In the genomic region with DNA sequence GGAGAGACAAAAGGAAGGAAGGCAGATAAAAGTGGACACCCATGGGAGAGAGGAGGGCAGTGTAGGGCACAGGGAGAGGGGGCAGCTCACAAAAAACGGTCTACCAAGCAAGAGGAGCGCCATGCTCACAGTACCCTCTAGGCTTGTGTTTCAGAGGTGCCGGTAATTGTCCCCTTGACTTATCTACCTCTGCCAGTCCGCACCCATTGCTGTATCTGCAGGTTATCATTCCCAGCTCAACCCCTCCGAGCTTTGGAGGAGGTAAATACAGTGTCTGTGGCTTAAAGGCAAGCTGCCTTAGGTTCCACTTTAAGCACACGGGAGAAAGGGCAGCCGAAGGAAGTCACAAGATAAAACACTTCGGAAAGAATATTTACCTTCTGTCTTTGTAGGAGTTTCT, we compare ENCODE assay signal across 24 mouse cellular contexts. TPM values are rescaled to one million over a fixed set of nuclear protein-coding genes. Genes with fewer than 3 reads are reported as not detected.
DNase-seq lines count a peak whose midpoint lies in the region; ATAC-seq and TF ChIP-seq lines count a peak whose summit lies in the region.
"Had no signal": no experiment of that assay in that cellular context is flagged by ENCODE, and none has a peak within 500 bp of the region (broad histone marks: within the 10 kb centered on the region; RNA-seq: fewer than 3 reads in every experiment).

No protein-coding gene starts in this region.

- H3K36me3 ChIP-seq in heart, embryonic 11.5 days (ENCODE audit: control insufficient read depth, insufficient read depth, low read length): no peaks in the 10 kb centered on the region
- H3K36me3 ChIP-seq in liver, embryonic 12.5 days: no peaks in the 10 kb centered on the region
- no peaks in the 10 kb centered on the region for H3K36me3 ChIP-seq in liver, postnatal 0 days (replicated peaks; ENCODE audit: insufficient read depth, low read length)
- H3K36me3 ChIP-seq in MEL (ENCODE audit: control insufficient read depth in 1 of 2, insufficient read depth in 2 of 2, low read length in 2 of 2): peaks cover 0 to 23% of the 10 kb centered on the region in 2 experiments; a peak in 2 of 4 replicates
- H3K36me3 ChIP-seq in midbrain, embryonic 13.5 days: no peaks in the 10 kb centered on the region
- H3K36me3 ChIP-seq: embryonic facial prominence, embryonic 10.5 days; embryonic facial prominence, embryonic 12.5 days; forebrain, embryonic 12.5 days; forebrain, embryonic 15.5 days; G1E had no signal

- peaks cover 13% of the 10 kb centered on the region; the same call in 1 of the 2 replicates for H3K4me1 ChIP-seq in heart, embryonic 11.5 days (ENCODE audit: control insufficient read depth, insufficient read depth, low read length)
- peaks cover 37% of the 10 kb centered on the region for H3K4me1 ChIP-seq in liver, embryonic 12.5 days
- H3K4me1 ChIP-seq in liver, postnatal 0 days (ENCODE audit: insufficient read depth): no peaks in the 10 kb centered on the region
- peaks cover 8 to 28% of the 10 kb centered on the region in 2 experiments for H3K4me1 ChIP-seq in MEL (ENCODE audit: control insufficient read depth in 1 of 2, insufficient read depth in 2 of 2, low read length in 2 of 2)
- H3K4me1 ChIP-seq in midbrain, embryonic 13.5 days (replicated peaks): no peaks in the 10 kb centered on the region
- H3K4me1 ChIP-seq: embryonic facial prominence, embryonic 10.5 days; embryonic facial prominence, embryonic 12.5 days; forebrain, embryonic 12.5 days had no signal

- H3K4me2 ChIP-seq in heart, embryonic 11.5 days: no peak overlapping the region
- peak overlapping the region; percentile 21 for H3K4me2 ChIP-seq in liver, embryonic 12.5 days
- H3K4me2 ChIP-seq in liver, postnatal 0 days (ENCODE audit: low read depth, low read length): no peak overlapping the region
- H3K4me2 ChIP-seq in midbrain, embryonic 13.5 days (replicated peaks): no peak overlapping the region
- H3K4me2 ChIP-seq: embryonic facial prominence, embryonic 12.5 days; forebrain, embryonic 12.5 days; forebrain, embryonic 15.5 days had no signal

- WGBS in heart, embryonic 11.5 days (ENCODE audit: insufficient replicate concordance): 59% methylated on average over 8 of the region's 8 CpGs
- 32% methylated on average over 8 of the region's 8 CpGs for WGBS in liver, embryonic 12.5 days (ENCODE audit: insufficient replicate concordance)
- WGBS in liver, postnatal 0 days (ENCODE audit: insufficient replicate concordance): 54% methylated on average over 8 of the region's 8 CpGs
- 94% methylated on average over 8 of the region's 8 CpGs for WGBS in midbrain, embryonic 13.5 days

- no peak for TF ChIP-seq POLR2A in MEL (IDR thresholded peaks at IDR 0.05; ENCODE audit: control insufficient read depth in 1 of 2, insufficient read depth in 1 of 2, low read depth in 1 of 2, low read length in 2 of 2, poor library complexity in 1 of 2)

- no peaks in the 10 kb centered on the region for H3K79me2 ChIP-seq in MEL (ENCODE audit: control insufficient read depth, insufficient read depth, low read length, poor library complexity)

- no peak for TF ChIP-seq EP300 in liver, postnatal 0 days (IDR thresholded peaks at IDR 0.05; ENCODE audit: low read depth)
- TF ChIP-seq EP300 in MEL (IDR thresholded peaks at IDR 0.05; ENCODE audit: low read depth in 1 of 2, low read length in 2 of 2): 0 out of 4 replicates have a peak, but pooled peaks of 1 of the 2 experiments have one; percentile 8

- TF ChIP-seq CTCF in liver, postnatal 0 days (IDR thresholded peaks at IDR 0.05; ENCODE audit: low read depth): no peak
- TF ChIP-seq CTCF in MEL (IDR thresholded peaks at IDR 0.05 in 2 of 3, conservative IDR thresholded peaks at IDR 0.05 in 1 of 3; ENCODE audit: control insufficient read depth in 1 of 3, insufficient read depth in 1 of 3, low read depth in 2 of 3, low read length in 3 of 3, poor library complexity in 1 of 3, severe bottlenecking in 1 of 3): no peak

- no peak overlapping the region for H3K27ac ChIP-seq in heart, embryonic 11.5 days (ENCODE audit: low read depth, low read length)
- H3K27ac ChIP-seq in liver, embryonic 12.5 days: no peak overlapping the region
- H3K27ac ChIP-seq in liver, postnatal 0 days (ENCODE audit: low read depth): no peak overlapping the region
- H3K27ac ChIP-seq in MEL (ENCODE audit: control insufficient read depth, low read depth, low read length): no peak overlapping the region
- no peak overlapping the region for H3K27ac ChIP-seq in midbrain, embryonic 13.5 days
- H3K27ac ChIP-seq: embryonic facial prominence, embryonic 10.5 days; embryonic facial prominence, embryonic 12.5 days; forebrain, embryonic 12.5 days; forebrain, embryonic 15.5 days had no signal

- no peak overlapping the region for H3K4me3 ChIP-seq in heart, embryonic 11.5 days (ENCODE audit: low read depth, low read length)
- H3K4me3 ChIP-seq in liver, embryonic 12.5 days: no peak overlapping the region
- no peak overlapping the region for H3K4me3 ChIP-seq in liver, postnatal 0 days (ENCODE audit: low read depth, low read length)
- no peak overlapping the region for H3K4me3 ChIP-seq in MEL (ENCODE audit: control insufficient read depth in 1 of 2, insufficient read depth in 1 of 2, low read depth in 2 of 2, low read length in 2 of 2)
- H3K4me3 ChIP-seq in midbrain, embryonic 13.5 days (replicated peaks): no peak overlapping the region
- H3K4me3 ChIP-seq: embryonic facial prominence, embryonic 10.5 days; embryonic facial prominence, embryonic 12.5 days; forebrain, embryonic 12.5 days; forebrain, embryonic 15.5 days had no signal

- H3K27me3 ChIP-seq in heart, embryonic 11.5 days (ENCODE audit: control insufficient read depth, insufficient read depth, low read length): no peaks in the 10 kb centered on the region
- no peaks in the 10 kb centered on the region for H3K27me3 ChIP-seq in liver, embryonic 12.5 days (replicated peaks)
- no peaks in the 10 kb centered on the region for H3K27me3 ChIP-seq in liver, postnatal 0 days (ENCODE audit: insufficient read depth, low read length)
- H3K27me3 ChIP-seq in MEL (ENCODE audit: control insufficient read depth in 1 of 2, insufficient read depth in 2 of 2, low read length in 2 of 2): no peaks in the 10 kb centered on the region
- no peaks in the 10 kb centered on the region for H3K27me3 ChIP-seq in midbrain, embryonic 13.5 days
- H3K27me3 ChIP-seq: CH12.LX; embryonic facial prominence, embryonic 12.5 days; forebrain, embryonic 15.5 days had no signal

- DNase-seq in cerebellum, adult 9-11 months: no peak
- DNase-seq in heart, adult 11 months: peak; percentile 64
- DNase-seq in liver, postnatal 0 days: no peak
- DNase-seq in MEL (ENCODE audit: low read depth, low spot score): no peak
- DNase-seq: adrenal gland, adult 2 months; adrenal gland, postnatal 10 days; adrenal gland, postnatal 25 days; B cell, adult 2 months; cerebellum, adult 11-12 months; cerebellum, adult 2 months; cerebellum, postnatal 10 days; cerebellum, postnatal 25 days; forebrain, postnatal 0 days had no signal

- no peak for TF ChIP-seq RAD21 in MEL (IDR thresholded peaks at IDR 0.05; ENCODE audit: low read depth, low read length)

- no peak overlapping the region for H3K9ac ChIP-seq in heart, embryonic 11.5 days (ENCODE audit: low read depth, low read length)
- H3K9ac ChIP-seq in liver, embryonic 12.5 days: no peak overlapping the region
- no peak overlapping the region for H3K9ac ChIP-seq in liver, postnatal 0 days (replicated peaks)
- H3K9ac ChIP-seq in MEL (ENCODE audit: control insufficient read depth, low read depth, low read length, poor library complexity, severe bottlenecking): no peak overlapping the region
- no peak overlapping the region for H3K9ac ChIP-seq in midbrain, embryonic 13.5 days (replicated peaks)
- H3K9ac ChIP-seq: embryonic facial prominence, embryonic 12.5 days; forebrain, embryonic 12.5 days; forebrain, embryonic 15.5 days; forebrain, postnatal 0 days had no signal

- peak; percentile 6; the same call in 1 of the 2 replicates for ATAC-seq in cerebellum, adult (ENCODE audit: insufficient number of reproducible peaks, low FRiP score, low TSS enrichment)
- no peak for ATAC-seq in heart, embryonic 11.5 days (replicated peaks; ENCODE audit: insufficient number of reproducible peaks, low FRiP score, low TSS enrichment)
- ATAC-seq in liver, embryonic 12.5 days: peak; percentile 55; the same call in 1 of the 2 replicates
- ATAC-seq in liver, postnatal 0 days: no peak
- ATAC-seq in midbrain, embryonic 13.5 days: no peak
- ATAC-seq: CD4-positive, CD25-positive, alpha-beta regulatory T cell, adult 4 months; forebrain, embryonic 15.5 days; forebrain, postnatal 0 days had no signal

- H3K9me3 ChIP-seq in heart, embryonic 11.5 days (replicated peaks; ENCODE audit: control insufficient read depth, low read length): no peaks in the 10 kb centered on the region
- no peaks in the 10 kb centered on the region for H3K9me3 ChIP-seq in liver, embryonic 12.5 days (replicated peaks)
- no peaks in the 10 kb centered on the region for H3K9me3 ChIP-seq in liver, postnatal 0 days (ENCODE audit: low read length)
- H3K9me3 ChIP-seq in MEL (replicated peaks; ENCODE audit: insufficient read depth, low read length): no peaks in the 10 kb centered on the region
- no peaks in the 10 kb centered on the region for H3K9me3 ChIP-seq in midbrain, embryonic 13.5 days
- H3K9me3 ChIP-seq: embryonic facial prominence, embryonic 10.5 days; embryonic facial prominence, embryonic 12.5 days; forebrain, embryonic 12.5 days; forebrain, embryonic 15.5 days; G1E had no signal

TF ChIP-seq in MEL, 35 proteins besides CTCF, POLR2A, EP300 and RAD21 (continues in another document):
- 0 out of 2 replicates have a peak, but pooled peaks have one; percentile 17 for TF ChIP-seq SIN3A (IDR thresholded peaks at IDR 0.05; ENCODE audit: low read length)

RNA-seq across cellular contexts. Expression of a gene that starts 14.8 kb away (rescaled TPM):
- 23.1 and 25.2 TPM in 2 replicates for polyA plus RNA-seq in heart, embryonic 11.5 days (2014; fragmentation: Nextera tagmentation; extraction: Ambion mirVana)
- 13.4 and 14.1 TPM in 2 replicates for polyA plus RNA-seq in liver, embryonic 12.5 days (2016; fragmentation: Nextera tagmentation; extraction: Ambion mirVana)
- polyA plus RNA-seq in liver, postnatal 0 days (2015; fragmentation: Nextera tagmentation; extraction: Ambion mirVana): 4.2 and 5.5 TPM in 2 replicates
- total RNA-seq in MEL (2012; rRNA removed): 18.8 and 18.9 TPM in 2 replicates
- polyA plus RNA-seq in MEL (2012; ENCODE audit: insufficient read depth in 1 of 2, insufficient read length in 2 of 2, low read depth in 1 of 2, low replicate concordance in 2 of 2, missing spikeins in 1 of 2): 10 to 100 TPM; 29.9 to 42.9 TPM
- 17.5 and 18.1 TPM in 2 replicates for polyA plus RNA-seq in midbrain, embryonic 13.5 days (2015; fragmentation: Nextera tagmentation; extraction: Ambion mirVana)

RNA-seq across cellular contexts. Expression of a gene that starts 31.0 kb away (rescaled TPM):
- 11.9 and 14.5 TPM in 2 replicates for polyA plus RNA-seq in heart, embryonic 11.5 days (2014; fragmentation: Nextera tagmentation; extraction: Ambion mirVana)
- 5.3 and 7.3 TPM in 2 replicates for polyA plus RNA-seq in liver, embryonic 12.5 days (2016; fragmentation: Nextera tagmentation; extraction: Ambion mirVana)
- 7.5 and 9.2 TPM in 2 replicates for polyA plus RNA-seq in liver, postnatal 0 days (2015; fragmentation: Nextera tagmentation; extraction: Ambion mirVana)
- total RNA-seq in MEL (2012; rRNA removed): 44.8 and 57.4 TPM in 2 replicates
- polyA plus RNA-seq in MEL (2012; ENCODE audit: insufficient read depth in 1 of 2, insufficient read length in 2 of 2, low read depth in 1 of 2, low replicate concordance in 2 of 2, missing spikeins in 1 of 2): 10 to 100 TPM in 1 of 2 experiments, not detected in 1; 61.1 TPM
- 4.0 and 5.1 TPM in 2 replicates for polyA plus RNA-seq in midbrain, embryonic 13.5 days (2015; fragmentation: Nextera tagmentation; extraction: Ambion mirVana)

Comparison
In these comparisons a context has a peak if more than half of its experiments do, and no peak if none do; other contexts are left out.
1. ATAC-seq: peak in cerebellum, adult (single experiment) and liver, embryonic 12.5 days (single experiment); none in heart, embryonic 11.5 days (single experiment), liver, postnatal 0 days (single experiment) and midbrain, embryonic 13.5 days (single experiment).